Mouse (Mus musculus) kidney, adult 10 weeks (tissue): ENCODE measurements around the gene Slfn5. TPM values are rescaled to one million over a fixed set of nuclear protein-coding genes. Genes with fewer than 3 reads are reported as not detected.

Experiments used
- polyA plus RNA-seq: library from polyadenylated mRNA; stranded (reverse); fragments of 350-450 nt; fragmentation: Illumina TruSeq; extraction: RNeasy Lipid Tissue Mini Kit (QIAGEN cat#74804); gene quantifications from one replicate; pipeline ENCODE4 v1.2.3, GENCODE M21; 2014; ENCODE audit warnings: low read depth, low replicate concordance

The Slfn5 gene
- polyA plus RNA-seq, result 55.3 TPM

DNA sequence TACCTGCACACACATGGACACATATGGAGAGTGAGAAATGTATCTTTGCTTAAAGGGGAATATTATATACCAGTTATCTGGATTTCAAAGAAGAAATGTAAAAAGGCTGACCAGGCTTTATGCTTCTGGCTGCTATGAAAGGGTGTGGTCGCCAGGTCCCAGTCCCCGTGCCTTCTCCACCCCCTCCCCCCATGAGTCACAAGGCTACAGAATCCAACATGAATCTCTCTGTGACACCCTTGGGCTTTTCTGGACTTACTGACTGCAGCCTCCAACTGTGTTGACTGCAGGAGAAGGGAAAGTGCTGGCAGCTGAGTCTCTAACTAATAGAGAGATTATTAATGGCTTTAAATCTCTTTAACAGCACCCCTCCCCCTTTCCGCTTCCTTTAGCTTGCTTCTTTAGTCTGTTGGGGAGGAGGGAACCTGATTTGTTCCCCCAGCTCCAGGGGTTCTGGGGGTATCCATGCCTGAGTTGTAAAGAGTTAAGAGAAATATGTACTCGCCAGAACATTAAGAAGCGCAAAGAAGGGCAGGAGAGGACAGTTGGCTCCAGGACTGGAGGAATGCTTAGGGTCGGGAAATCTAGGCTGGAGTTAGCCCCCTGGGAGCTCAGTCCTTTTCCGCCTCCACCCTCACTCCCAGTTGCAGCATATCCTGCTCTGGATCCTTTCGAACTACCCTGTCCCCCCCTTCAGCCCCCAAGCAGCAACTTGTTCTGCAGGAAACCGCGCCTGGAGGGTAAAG, at the start of gene Slfn5:
Gene Slfn5, plus strand, starts transcription at position 614 of the 746 bp plus-strand sequence.

GRCm38 (mm10) chr11:82907651-82908607, 43.2 kb upstream of the Slfn5 start, which contains the start of gene Nle1:
Gene Nle1, minus strand, starts transcription at chr11:82908411.

GRCm38 (mm10) chr11:82910250-82910649, 40.9 kb upstream of the Slfn5 start, which contains the start of gene Unc45b:
Gene Unc45b, plus strand, starts transcription at chr11:82910550.

DNA sequence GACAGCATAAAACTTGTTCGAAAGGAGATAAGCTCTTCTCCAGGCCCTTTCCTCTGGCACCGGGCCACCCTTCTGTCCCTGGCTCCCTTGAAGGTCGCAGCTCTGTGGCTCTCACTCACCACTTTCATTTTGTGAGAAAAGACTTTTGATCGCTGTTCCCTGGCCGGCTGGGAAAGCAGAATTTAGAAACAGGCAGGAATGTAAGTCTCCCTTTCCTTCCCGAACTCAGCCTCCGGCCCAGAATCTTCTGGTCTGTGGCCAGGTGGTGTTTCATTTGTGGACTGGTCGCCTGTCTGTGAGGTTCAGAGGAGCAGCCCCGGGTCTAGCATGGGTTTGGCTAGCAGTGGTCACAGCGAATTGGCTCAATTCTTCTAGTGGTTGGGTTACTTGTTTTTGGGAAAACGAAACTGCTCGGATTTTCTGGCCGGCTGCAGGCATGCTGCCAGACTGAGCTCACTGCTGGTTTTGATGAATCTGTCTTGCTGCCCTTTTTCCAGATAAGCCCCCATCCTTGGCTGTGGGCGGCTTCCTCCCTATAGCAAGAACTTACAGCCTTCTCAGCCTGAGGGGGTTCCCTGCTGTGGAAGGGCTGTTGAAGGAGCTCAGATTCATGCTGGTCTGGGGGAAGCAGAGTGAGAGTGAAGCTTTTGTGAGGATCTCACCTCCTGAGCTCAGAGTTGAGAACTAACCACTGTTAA, 40.5 kb downstream of the Slfn5 start, which contains the start of gene Slfn9:
Gene Slfn9, minus strand, starts transcription at position 362 of the 698 bp plus-strand sequence.

Other genes starting within 250 kb of the Slfn5 start
- 0.73 TPM for gene Cct6b, start 187.0 kb upstream of the Slfn5 start, polyA plus RNA-seq
- 24.8 TPM for gene Zfp830, start 187.0 kb upstream of the Slfn5 start, polyA plus RNA-seq
- 14.9 TPM for gene Lig3, start 170.2 kb upstream of the Slfn5 start, polyA plus RNA-seq
- gene Rffl, start 80.1 kb upstream of the Slfn5 start, polyA plus RNA-seq, result 28.4 TPM
- gene Rad51d, start 60.7 kb upstream of the Slfn5 start, polyA plus RNA-seq, result 6.6 TPM
- not detected for gene Fndc8, start 59.2 kb upstream of the Slfn5 start, polyA plus RNA-seq
- 1.5 TPM for gene Nle1, start 42.9 kb upstream of the Slfn5 start, polyA plus RNA-seq
- 1.3 TPM for gene Unc45b, start 40.8 kb upstream of the Slfn5 start, polyA plus RNA-seq
- gene Slfn9, start 40.5 kb downstream of the Slfn5 start, polyA plus RNA-seq, result 1.0 TPM
- gene Slfn8, start 69.5 kb downstream of the Slfn5 start, polyA plus RNA-seq, result 4.1 TPM
- gene Slfn2, start 113.8 kb downstream of the Slfn5 start, polyA plus RNA-seq, result 9.9 TPM
- gene Slfn1, start 165.5 kb downstream of the Slfn5 start, polyA plus RNA-seq, result not detected
- not detected for gene Slfn4, start 223.8 kb downstream of the Slfn5 start, polyA plus RNA-seq
- 7.4 TPM for gene Slfn3, start 240.0 kb downstream of the Slfn5 start, polyA plus RNA-seq